Mouse (Mus musculus): Measurements from ENCODE around the gene Ifitm3. TPM values are rescaled to one million over a fixed set of nuclear protein-coding genes. Genes with fewer than 3 reads are reported as not detected.

Gene Ifitm3
- total and polyA plus RNA-seq, 3 experiments: 0.25 TPM; not detected in 2

DNA sequence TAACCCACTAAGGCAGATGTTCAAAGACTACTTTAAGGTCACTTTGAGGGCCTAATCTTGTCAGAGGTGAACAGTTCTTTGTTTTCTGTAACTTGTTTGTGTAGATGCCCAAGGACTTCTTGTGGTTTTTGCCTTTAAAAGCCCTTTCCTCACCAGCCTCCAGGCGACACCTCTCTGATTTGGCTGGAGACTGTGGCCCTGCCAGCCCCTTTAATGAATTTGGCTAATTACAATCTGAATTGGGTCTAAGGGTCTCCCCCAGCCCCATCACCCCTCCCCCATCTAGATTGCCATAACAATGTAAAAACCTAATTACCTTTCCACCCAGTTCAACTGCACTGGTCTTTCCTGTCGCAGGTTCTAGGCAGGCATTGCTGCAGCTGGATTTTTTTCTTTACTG is 47.8 kb downstream of the Ifitm3 start:
- Histone ChIP-seq H3K9ac (ENCODE audit: insufficient read depth, low read depth) (no peak overlapping the region), H3K9me3 (replicated peaks; ENCODE audit: low read length) (no peaks in the 10 kb centered on the region), H3K27ac (ENCODE audit: insufficient read depth, low read depth) (no peak overlapping the region), H3K79me2 (replicated peaks; ENCODE audit: control insufficient read depth, extremely low read depth, insufficient read depth, poor library complexity, severe bottlenecking) (no peaks in the 10 kb centered on the region), H3K27me3 (replicated peaks) (no peaks in the 10 kb centered on the region), H3K4me1 (ENCODE audit: control insufficient read depth in 1 of 2, insufficient read depth in 2 of 2) (peaks cover under 1 to 4% of the 10 kb centered on the region in 2 experiments; a peak in 2 of 4 replicates), H3K4me3 (replicated peaks in 1 of 3; ENCODE audit: low read depth in 2 of 3, low read length in 2 of 3, poor library complexity in 1 of 3) (no peak overlapping the region), H3K4me2 (ENCODE audit: insufficient read depth, low read depth, poor library complexity, severe bottlenecking) (no peak overlapping the region), H3K36me3 (replicated peaks in 1 of 2; ENCODE audit: control insufficient read depth in 1 of 2, insufficient read depth in 1 of 2, low read length in 1 of 2) (no peaks in the 10 kb centered on the region)
- in situ Hi-C loops (cut with MboI; ENCODE audit: low pct_ligation_motif_present, low pct_unique_long_range_greater_than_20kb, low sequenced_read_pairs) (no loop called here), dilution Hi-C loops (cut with MboI; ENCODE audit: extremely low pct_ligation_motif_present, extremely low pct_unique_long_range_greater_than_20kb, low sequenced_read_pairs) (no loop called here)
- DNase-seq (ENCODE audit: extremely low read depth): no peak
- no peak for TF ChIP-seq NRF1 (IDR thresholded peaks at IDR 0.05; ENCODE audit: low read depth, low read length)
- TF ChIP-seq IRF4 (IDR thresholded peaks at IDR 0.05; ENCODE audit: low read depth, low read length): no peak
- TF ChIP-seq MEF2A (IDR thresholded peaks at IDR 0.05; ENCODE audit: borderline replicate concordance, low read depth, low read length): no peak
- no peak for TF ChIP-seq MAX (IDR thresholded peaks at IDR 0.05; ENCODE audit: low read length)
- no peak for TF ChIP-seq MAFK (IDR thresholded peaks at IDR 0.05; ENCODE audit: insufficient replicate concordance, low read length)
- no peak for TF ChIP-seq ZNF384 (IDR thresholded peaks at IDR 0.05; ENCODE audit: low read depth, low read length)
- TF ChIP-seq USF2 (conservative IDR thresholded peaks at IDR 0.05; ENCODE audit: low read depth, low read length): no peak
- no peak for TF ChIP-seq CHD2 (IDR thresholded peaks at IDR 0.05; ENCODE audit: low read length)
- TF ChIP-seq JUN (IDR thresholded peaks at IDR 0.05; ENCODE audit: insufficient read depth, low read depth, low read length): no peak
- no peak for TF ChIP-seq MYC (IDR thresholded peaks at IDR 0.05; ENCODE audit: low read depth, low read length)
- TF ChIP-seq SIN3A (IDR thresholded peaks at IDR 0.05; ENCODE audit: low read length): no peak
- no peak for TF ChIP-seq POLR2AphosphoS2 (IDR thresholded peaks at IDR 0.05; ENCODE audit: low read depth, low read length)

DNA sequence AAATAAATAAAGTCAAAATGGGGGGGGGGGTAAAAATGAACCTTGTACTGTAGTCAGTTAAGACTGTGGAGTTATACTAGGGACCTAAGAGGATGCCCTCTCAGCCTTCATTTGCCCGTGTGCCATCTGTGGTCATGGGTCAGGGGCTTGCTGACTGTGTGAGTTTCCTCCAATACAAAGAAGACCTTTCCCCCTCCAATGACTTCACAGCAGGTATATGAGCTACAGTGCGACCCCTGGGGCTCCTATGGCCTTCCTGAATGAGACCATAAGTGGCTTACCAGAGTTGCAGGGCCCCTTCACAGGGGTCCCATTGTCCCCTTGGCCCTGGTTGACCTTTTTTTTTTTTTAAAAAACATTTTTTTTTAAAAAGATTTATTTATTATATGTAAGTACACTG is 49.2 kb downstream of the Ifitm3 start:
- dilution Hi-C loops (cut with MboI; ENCODE audit: extremely low pct_ligation_motif_present, extremely low pct_unique_long_range_greater_than_20kb, low sequenced_read_pairs) (no loop called here), in situ Hi-C loops (cut with MboI; ENCODE audit: low pct_ligation_motif_present, low pct_unique_long_range_greater_than_20kb, low sequenced_read_pairs) (no loop called here)
- TF ChIP-seq PAX5 (IDR thresholded peaks at IDR 0.05; ENCODE audit: low read length) (no peak), NELFE (IDR thresholded peaks at IDR 0.05; ENCODE audit: low read depth, low read length) (no peak)

DNA sequence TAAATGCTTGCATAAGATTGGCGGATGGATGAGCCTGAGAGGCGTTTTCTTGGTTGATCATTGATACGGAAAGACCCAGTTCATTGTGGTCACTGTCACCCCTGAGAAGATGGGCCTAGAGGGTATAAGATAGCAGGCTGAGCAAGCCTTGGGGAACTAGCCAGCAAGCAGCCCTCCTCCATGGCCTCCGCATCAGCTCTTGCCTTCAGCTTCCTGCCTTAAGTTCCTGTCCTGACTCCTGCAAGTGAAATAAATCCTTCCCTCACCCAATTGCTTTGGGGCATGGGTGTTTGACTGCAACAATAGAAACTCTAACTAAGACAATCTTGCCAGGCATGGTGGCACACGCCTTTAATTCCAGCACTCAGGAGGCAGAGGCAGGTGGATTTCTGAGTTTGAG is 50.5 kb downstream of the Ifitm3 start:
- no peak for TF ChIP-seq JUN (IDR thresholded peaks at IDR 0.05; ENCODE audit: insufficient read depth, low read depth, low read length)
- no peak for TF ChIP-seq MAFK (IDR thresholded peaks at IDR 0.05; ENCODE audit: insufficient replicate concordance, low read length)
- no peak for TF ChIP-seq TCF12 (IDR thresholded peaks at IDR 0.05; ENCODE audit: low read depth, low read length)
- TF ChIP-seq POLR2AphosphoS2 (IDR thresholded peaks at IDR 0.05; ENCODE audit: low read depth, low read length): no peak
- no peak for TF ChIP-seq RCOR1 (conservative IDR thresholded peaks at IDR 0.05; ENCODE audit: low read depth, low read length)
- TF ChIP-seq SIN3A (IDR thresholded peaks at IDR 0.05; ENCODE audit: low read length): no peak
- TF ChIP-seq BHLHE40 (IDR thresholded peaks at IDR 0.05; ENCODE audit: low read depth, low read length): no peak
- TF ChIP-seq NELFE (IDR thresholded peaks at IDR 0.05; ENCODE audit: low read depth, low read length): no peak
- TF ChIP-seq RAD21 (IDR thresholded peaks at IDR 0.05; ENCODE audit: low read depth, low read length): no peak
- TF ChIP-seq USF1 (IDR thresholded peaks at IDR 0.05; ENCODE audit: low read depth, low read length): no peak
- no peak for TF ChIP-seq ZNF384 (IDR thresholded peaks at IDR 0.05; ENCODE audit: low read depth, low read length)
- TF ChIP-seq IRF4 (IDR thresholded peaks at IDR 0.05; ENCODE audit: low read depth, low read length): no peak
- no peak for TF ChIP-seq CHD2 (IDR thresholded peaks at IDR 0.05; ENCODE audit: low read length)
- H3K36me3 ChIP-seq (replicated peaks in 1 of 2; ENCODE audit: control insufficient read depth in 1 of 2, insufficient read depth in 1 of 2, low read length in 1 of 2): no peaks in the 10 kb centered on the region
- no peak overlapping the region for H3K4me2 ChIP-seq (ENCODE audit: insufficient read depth, low read depth, poor library complexity, severe bottlenecking)
- DNase-seq (ENCODE audit: extremely low read depth): no peak
- no peaks in the 10 kb centered on the region for H3K27me3 ChIP-seq (replicated peaks)
- H3K4me3 ChIP-seq (replicated peaks in 1 of 3; ENCODE audit: low read depth in 2 of 3, low read length in 2 of 3, poor library complexity in 1 of 3): no peak overlapping the region
- peaks cover 0 to 12% of the 10 kb centered on the region in 2 experiments; a peak in 3 of 4 replicates for H3K4me1 ChIP-seq (ENCODE audit: control insufficient read depth in 1 of 2, insufficient read depth in 2 of 2)
- H3K27ac ChIP-seq (ENCODE audit: insufficient read depth, low read depth): no peak overlapping the region
- no peaks in the 10 kb centered on the region for H3K9me3 ChIP-seq (replicated peaks; ENCODE audit: low read length)
- no peak overlapping the region for H3K9ac ChIP-seq (ENCODE audit: insufficient read depth, low read depth)
- in situ Hi-C loops (cut with MboI; ENCODE audit: low pct_ligation_motif_present, low pct_unique_long_range_greater_than_20kb, low sequenced_read_pairs): no loop called here
- no peaks in the 10 kb centered on the region for H3K79me2 ChIP-seq (replicated peaks; ENCODE audit: control insufficient read depth, extremely low read depth, insufficient read depth, poor library complexity, severe bottlenecking)
- dilution Hi-C loops (cut with MboI; ENCODE audit: extremely low pct_ligation_motif_present, extremely low pct_unique_long_range_greater_than_20kb, low sequenced_read_pairs): no loop called here

More for the DNA sequence above, 49.2 kb downstream of the Ifitm3 start:
- Histone ChIP-seq H3K36me3 (replicated peaks in 1 of 2; ENCODE audit: control insufficient read depth in 1 of 2, insufficient read depth in 1 of 2, low read length in 1 of 2) (no peaks in the 10 kb centered on the region), H3K4me2 (ENCODE audit: insufficient read depth, low read depth, poor library complexity, severe bottlenecking) (no peak overlapping the region), H3K27me3 (replicated peaks) (no peaks in the 10 kb centered on the region), H3K79me2 (replicated peaks; ENCODE audit: control insufficient read depth, extremely low read depth, insufficient read depth, poor library complexity, severe bottlenecking) (no peaks in the 10 kb centered on the region), H3K4me3 (replicated peaks in 1 of 3; ENCODE audit: low read depth in 2 of 3, low read length in 2 of 3, poor library complexity in 1 of 3) (no peak overlapping the region), H3K9ac (ENCODE audit: insufficient read depth, low read depth) (no peak overlapping the region), H3K27ac (ENCODE audit: insufficient read depth, low read depth) (no peak overlapping the region), H3K4me1 (ENCODE audit: control insufficient read depth in 1 of 2, insufficient read depth in 2 of 2) (peaks cover 0 to 8% of the 10 kb centered on the region in 2 experiments; a peak in 2 of 4 replicates), H3K9me3 (replicated peaks; ENCODE audit: low read length) (no peaks in the 10 kb centered on the region)
- DNase-seq (ENCODE audit: extremely low read depth): no peak
